Mouse (Mus musculus) MEL (cell line): Measurements from ENCODE around the gene Fermt2. TPM values are rescaled to one million over a fixed set of nuclear protein-coding genes. Genes with fewer than 3 reads are reported as not detected.

Experiments
- DNase-seq: peaks from one replicate; pipeline ENCODE4 v3.0.0; 2011; ENCODE audit warnings: low read depth, low spot score
- H3K27ac ChIP-seq: 2 replicates; pipeline ENCODE4 v1.5.1; 2012; ENCODE audit warnings: low read depth, mild to moderate bottlenecking, control low read depth, low read length, moderate library complexity; ENCODE audit not compliant: control insufficient read depth
- H3K27me3 ChIP-seq, 2 experiments: fragments of 150-350 bp in 1 of 2; sonication (generic) in 1 of 2; 2 replicates each; pipeline ENCODE4 v1.6.1; 2012; ENCODE audit warnings: low read length in 2 of 2, mild to moderate bottlenecking in 2 of 2, improper control_type of control experiment in 1 of 2, moderate library complexity in 1 of 2; ENCODE audit not compliant: insufficient read depth in 2 of 2, control insufficient read depth in 1 of 2
- H3K36me3 ChIP-seq, 2 experiments: 2 replicates each; pipeline ENCODE4 v1.6.1; 2012 to 2014; ENCODE audit warnings: low read length in 2 of 2, improper control_type of control experiment in 1 of 2, inconsistent platforms in 1 of 2, mild to moderate bottlenecking in 1 of 2; ENCODE audit not compliant: insufficient read depth in 2 of 2, control insufficient read depth in 1 of 2
- H3K4me1 ChIP-seq, 2 experiments: fragments of 150-350 bp in 1 of 2; sonication (generic) in 1 of 2; 2 replicates each; pipeline ENCODE4 v1.6.1; 2012; ENCODE audit warnings: low read length in 2 of 2, improper control_type of control experiment in 1 of 2, mild to moderate bottlenecking in 1 of 2; ENCODE audit not compliant: insufficient read depth in 2 of 2, control insufficient read depth in 1 of 2
- H3K4me3 ChIP-seq, 2 experiments: fragments of 150-350 bp in 1 of 2; sonication (generic) in 1 of 2; 2 replicates each; pipeline ENCODE4 v1.5.1; 2012; ENCODE audit warnings: low read depth in 2 of 2, low read length in 2 of 2, mild to moderate bottlenecking in 2 of 2, moderate library complexity in 2 of 2, control low read depth in 1 of 2, improper control_type of control experiment in 1 of 2; ENCODE audit not compliant: control insufficient read depth in 1 of 2, insufficient read depth in 1 of 2
- H3K79me2 ChIP-seq: 2 replicates; pipeline ENCODE4 v1.6.1; 2012; ENCODE audit warnings: mild to moderate bottlenecking, low read length, moderate library complexity; ENCODE audit not compliant: control insufficient read depth, poor library complexity, insufficient read depth
- H3K9ac ChIP-seq: 2 replicates; pipeline ENCODE4 v1.6.1; 2012; ENCODE audit warnings: low read depth, mild to moderate bottlenecking, control low read depth, low read length, moderate library complexity; ENCODE audit not compliant: control insufficient read depth, poor library complexity, severe bottlenecking
- H3K9me3 ChIP-seq: fragments of 150-350 bp; sonication (generic); replicated peaks from 2 replicates; pipeline ENCODE4 v1.6.1; 2012; ENCODE audit warnings: mild to moderate bottlenecking, low read length, improper control_type of control experiment, moderate library complexity; ENCODE audit not compliant: insufficient read depth
- BHLHE40 ChIP-seq: IDR thresholded peaks from 2 replicates; pipeline ENCODE4 v1.6.1; 2012; ENCODE audit warnings: low read depth, mild to moderate bottlenecking, inconsistent platforms, low read length, improper control_type of control experiment, borderline replicate concordance
- CHD1 ChIP-seq: IDR thresholded peaks from 2 replicates; pipeline ENCODE4 v1.6.1; 2012; ENCODE audit warnings: low read depth, mild to moderate bottlenecking, inconsistent platforms, low read length, improper control_type of control experiment
- ELF1 ChIP-seq: IDR thresholded peaks from 2 replicates; pipeline ENCODE4 v1.6.1; 2014; ENCODE audit warnings: low read depth, mild to moderate bottlenecking, inconsistent platforms, low read length, improper control_type of control experiment, moderate library complexity
- EP300 ChIP-seq, 2 experiments: IDR thresholded peaks; 2 replicates each; pipeline ENCODE4 v1.6.1; 2011; ENCODE audit warnings: improper control_type of control experiment in 2 of 2, low read length in 2 of 2, low read depth in 1 of 2, mild to moderate bottlenecking in 1 of 2
- GABPA ChIP-seq: IDR thresholded peaks from 2 replicates; pipeline ENCODE4 v1.6.1; 2012; ENCODE audit warnings: low read depth, mild to moderate bottlenecking, inconsistent platforms, low read length, improper control_type of control experiment, moderate library complexity
- GATA1 ChIP-seq: IDR thresholded peaks from 2 replicates; pipeline ENCODE4 v1.6.1; 2011; ENCODE audit warnings: low read depth, low read length, improper control_type of control experiment
- HCFC1 ChIP-seq: IDR thresholded peaks from 2 replicates; pipeline ENCODE4 v1.6.1; 2012; ENCODE audit warnings: low read depth, mild to moderate bottlenecking, inconsistent platforms, low read length, improper control_type of control experiment, moderate library complexity
- JUND ChIP-seq: IDR thresholded peaks from 2 replicates; pipeline ENCODE4 v1.6.1; 2011; ENCODE audit warnings: low read depth, mild to moderate bottlenecking, improper control_type of control experiment, low read length
- KAT2A ChIP-seq: conservative IDR thresholded peaks from 2 replicates; pipeline ENCODE4 v1.6.1; 2012; ENCODE audit warnings: low read depth, low read length, improper control_type of control experiment, inconsistent platforms
- MAZ ChIP-seq: IDR thresholded peaks from 2 replicates; pipeline ENCODE4 v1.6.1; 2012; ENCODE audit warnings: low read depth, mild to moderate bottlenecking, inconsistent platforms, low read length, improper control_type of control experiment
- MEF2A ChIP-seq: IDR thresholded peaks from 2 replicates; pipeline ENCODE4 v1.6.1; 2014; ENCODE audit warnings: low read depth, mild to moderate bottlenecking, inconsistent platforms, low read length, improper control_type of control experiment; ENCODE audit not compliant: poor library complexity, insufficient replicate concordance, severe bottlenecking; ENCODE audit errors: extremely low read depth
- MXI1 ChIP-seq: IDR thresholded peaks from 2 replicates; pipeline ENCODE4 v1.6.1; 2011; ENCODE audit warnings: mild to moderate bottlenecking, low read depth, low read length, improper control_type of control experiment
- MYB ChIP-seq: IDR thresholded peaks from 2 replicates; pipeline ENCODE4 v1.6.1; 2011; ENCODE audit warnings: mild to moderate bottlenecking, low read depth, low read length, improper control_type of control experiment
- MYC ChIP-seq: IDR thresholded peaks from 2 replicates; pipeline ENCODE4 v1.6.1; 2011; ENCODE audit warnings: low read depth, mild to moderate bottlenecking, low read length, improper control_type of control experiment, moderate library complexity
- POLR2A ChIP-seq, 2 experiments: IDR thresholded peaks; 2 replicates each; pipeline ENCODE4 v1.6.1; 2011 to 2012; ENCODE audit warnings: low read length in 2 of 2, mild to moderate bottlenecking in 2 of 2, control low read depth in 1 of 2, improper control_type of control experiment in 1 of 2, low read depth in 1 of 2, moderate library complexity in 1 of 2; ENCODE audit not compliant: control insufficient read depth in 1 of 2, insufficient read depth in 1 of 2, poor library complexity in 1 of 2
- POLR2AphosphoS2 ChIP-seq: IDR thresholded peaks from 2 replicates; pipeline ENCODE4 v1.6.1; 2011; ENCODE audit warnings: low read length, improper control_type of control experiment
- RAD21 ChIP-seq: IDR thresholded peaks from 2 replicates; pipeline ENCODE4 v1.6.1; 2011; ENCODE audit warnings: mild to moderate bottlenecking, low read depth, low read length, improper control_type of control experiment
- SMC3 ChIP-seq: IDR thresholded peaks from 2 replicates; pipeline ENCODE4 v1.6.1; 2011; ENCODE audit warnings: low read depth, low read length, improper control_type of control experiment
- UBTF ChIP-seq: IDR thresholded peaks from 2 replicates; pipeline ENCODE4 v1.6.1; 2012; ENCODE audit warnings: low read depth, mild to moderate bottlenecking, inconsistent platforms, low read length, improper control_type of control experiment, moderate library complexity, borderline replicate concordance; ENCODE audit not compliant: insufficient read depth
- USF1 ChIP-seq: IDR thresholded peaks from 2 replicates; pipeline ENCODE4 v1.6.1; 2014; ENCODE audit warnings: low read depth, mild to moderate bottlenecking, inconsistent platforms, low read length, improper control_type of control experiment, moderate library complexity
- ZC3H11A ChIP-seq: IDR thresholded peaks from 2 replicates; pipeline ENCODE4 v1.6.1; 2012; ENCODE audit warnings: low read depth, mild to moderate bottlenecking, inconsistent platforms, low read length, improper control_type of control experiment
- ZKSCAN1 ChIP-seq: IDR thresholded peaks from 2 replicates; pipeline ENCODE4 v1.6.1; 2012; ENCODE audit warnings: low read depth, mild to moderate bottlenecking, inconsistent platforms, low read length, improper control_type of control experiment, moderate library complexity
- polyA plus RNA-seq, 2 experiments: library from polyadenylated mRNA; stranded (reverse) in 1 of 2; unstranded in 1 of 2; fragments of >175 nt in 1 of 2; fragments of >200 nt in 1 of 2; gene quantifications; 2 replicates each; pipeline versions ENCODE4 v1.2.1 to v1.2.4; 2012; ENCODE audit warnings: low replicate concordance in 2 of 2, low read depth in 1 of 2; ENCODE audit not compliant: insufficient read length in 2 of 2, insufficient read depth in 1 of 2, missing spikeins in 1 of 2
- total RNA-seq: library from RNA; depleted of rRNA; stranded (reverse); fragments of 300-350 nt; gene quantifications from 2 replicates; pipeline ENCODE4 v1.2.3, GENCODE M21; 2012

Gene Fermt2
- total and polyA plus RNA-seq, 3 experiments, result not detected

DNA sequence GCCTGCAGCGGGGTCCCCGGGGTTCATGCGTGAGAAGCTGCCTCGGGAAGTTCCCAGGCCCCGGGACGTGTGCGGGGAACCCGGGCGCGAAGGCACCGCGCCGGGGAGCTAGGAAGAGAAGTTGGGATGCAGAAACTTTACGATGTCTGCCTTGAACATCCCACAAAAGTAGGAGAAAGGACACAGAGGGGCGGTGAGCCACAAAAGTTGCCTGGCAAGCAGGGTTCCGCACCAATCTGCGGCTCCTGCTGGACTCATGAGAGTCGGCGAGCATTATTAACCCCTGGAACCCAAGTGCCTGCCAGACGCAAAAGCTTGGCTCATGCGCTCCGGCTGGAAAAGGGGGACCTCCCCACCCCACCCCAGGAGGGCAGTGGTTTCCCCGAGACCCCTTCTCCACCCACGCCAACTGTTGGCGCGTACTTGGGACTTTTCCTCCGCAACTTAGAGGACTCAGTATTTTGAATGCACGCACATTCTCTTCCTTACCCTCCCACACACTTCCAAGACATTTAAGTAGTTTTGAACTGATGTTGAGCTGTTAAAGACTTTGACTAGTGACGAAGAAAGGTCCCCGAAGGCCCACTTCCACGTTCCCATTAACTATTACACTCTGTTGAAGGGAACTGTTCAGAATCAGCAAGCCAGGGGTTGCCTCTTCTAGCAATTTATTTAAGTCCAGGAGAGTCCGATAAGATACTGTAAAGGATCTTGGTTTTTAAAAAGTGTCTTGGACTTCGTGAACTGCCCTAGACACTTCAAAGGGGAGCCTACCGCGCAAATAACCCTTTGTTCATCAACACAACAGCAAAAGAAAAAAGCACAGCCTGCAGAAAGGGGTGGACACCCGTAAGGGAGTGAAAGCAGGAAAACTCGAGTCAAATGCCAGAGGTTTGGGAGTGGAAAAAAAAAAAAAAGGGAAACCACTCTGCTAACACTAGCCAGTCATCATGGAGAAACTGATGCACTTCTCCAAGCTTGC lies 737 bp upstream of the Fermt2 start:
- TF ChIP-seq GATA1 (no peak), EP300 (IDR thresholded peaks at IDR 0.05; ENCODE audit: low read depth in 1 of 2, low read length in 2 of 2) (no peak), POLR2A (IDR thresholded peaks at IDR 0.05; ENCODE audit: control insufficient read depth in 1 of 2, insufficient read depth in 1 of 2, low read depth in 1 of 2, low read length in 2 of 2, poor library complexity in 1 of 2) (no peak), USF1 (no peak), UBTF (no peak), MYC (no peak), POLR2AphosphoS2 (no peak), GABPA (no peak), MEF2A (no peak), KAT2A (no peak), HCFC1 (no peak)
- H3K27ac ChIP-seq, result no peak overlapping the region
- H3K4me1 ChIP-seq, result no peaks in the 10 kb centered on the region
- no peak for DNase-seq
- H3K36me3 ChIP-seq, result no peaks in the 10 kb centered on the region
- no peaks in the 10 kb centered on the region for H3K79me2 ChIP-seq
- peaks cover 0 to 4% of the 10 kb centered on the region in 2 experiments; a peak in 2 of 4 replicates for H3K27me3 ChIP-seq
- H3K9me3 ChIP-seq, result no peaks in the 10 kb centered on the region
- no peak overlapping the region for H3K9ac ChIP-seq
- H3K4me3 ChIP-seq, result no peak overlapping the region

GRCm38 (mm10) chr14:45528861-45529260 lies 1.1 kb downstream of the Fermt2 start:
- TF ChIP-seq MXI1 (no peak), ELF1 (no peak), ZKSCAN1 (no peak), GABPA (no peak), USF1 (no peak), GATA1 (no peak), BHLHE40 (no peak), POLR2A (IDR thresholded peaks at IDR 0.05; ENCODE audit: control insufficient read depth in 1 of 2, insufficient read depth in 1 of 2, low read depth in 1 of 2, low read length in 2 of 2, poor library complexity in 1 of 2) (no peak), SMC3 (no peak), MYB (no peak), RAD21 (no peak), ZC3H11A (no peak), KAT2A (no peak), JUND (no peak), MAZ (no peak), CHD1 (no peak)
- TF ChIP-seq, all 39 proteins: peak for 0
- Histone ChIP-seq H3K79me2 (no peaks in the 10 kb centered on the region), H3K27me3 (peaks cover 0 to 2% of the 10 kb centered on the region in 2 experiments; a peak in 2 of 4 replicates), H3K27ac (no peak overlapping the region), H3K4me3 (no peak overlapping the region), H3K9me3 (no peaks in the 10 kb centered on the region), H3K9ac (no peak overlapping the region), H3K36me3 (no peaks in the 10 kb centered on the region), H3K4me1 (no peaks in the 10 kb centered on the region)
- no peak for DNase-seq
